Mouse (Mus musculus) T-helper 2 cell (primary cell): ENCODE data around the gene Cd40lg.

Experiments
- in situ Hi-C: fragments of 300-600 bp; cut with MboI, MseI; formaldehyde crosslinking; loops from one replicate; pipeline ENCODE4 v1.15.1; 2025; ENCODE audit warnings: high pct_unique_total_duplicates

Gene Cd40lg

GRCm38 (mm10) chrX:57211876-57212275, at the start of gene Cd40lg:
Cd40lg (plus strand) TSS chrX:57212143.
- in situ Hi-C loops, result loop anchor here (5.0 kb wide), 1 partner anchor 35 kb away; no protein-coding TSS in a partner anchor

- in situ Hi-C loops, result no loop called here
These were observed 45.4 kb upstream of the Cd40lg start for GRCm38 (mm10) chrX:57166549-57166948.

GRCm38 (mm10) chrX:57171269-57171668, 40.7 kb upstream of the Cd40lg start:
- in situ Hi-C loops, result no loop called here

DNA sequence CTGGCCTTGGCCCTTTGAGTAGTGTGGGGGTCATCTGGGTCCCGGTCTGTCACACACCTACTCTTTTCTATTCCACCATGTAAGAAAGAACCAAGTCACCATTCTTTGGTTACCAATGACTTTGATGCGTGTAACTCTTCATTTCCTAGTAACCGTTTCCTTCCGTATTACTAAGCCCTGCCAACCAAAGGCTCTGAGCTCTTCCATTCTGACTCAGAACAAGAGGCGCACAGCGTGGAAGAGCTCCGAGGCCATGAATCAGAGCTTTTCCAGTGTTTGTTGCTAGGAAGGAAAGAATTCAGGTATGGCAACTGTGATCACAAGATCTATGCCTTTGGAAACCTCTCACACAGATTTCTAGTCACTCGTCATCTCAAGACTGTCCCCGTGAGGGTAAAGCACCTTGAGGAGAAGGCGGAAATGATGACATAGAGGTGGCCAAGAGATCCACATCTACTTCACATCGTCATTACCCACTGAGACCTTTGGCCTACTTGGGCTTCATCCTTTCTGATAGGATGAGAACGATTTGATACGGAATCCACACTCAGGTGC, 34.6 kb upstream of the Cd40lg start:
- in situ Hi-C loops, result loop anchor here (5.0 kb wide), 1 partner anchor 35 kb away; the partner anchor contains the start of gene Cd40lg

GRCm38 (mm10) chrX:57182470-57182869, 29.5 kb upstream of the Cd40lg start:
- in situ Hi-C loops, result no loop called here

GRCm38 (mm10) chrX:57183359-57183758, 28.6 kb upstream of the Cd40lg start:
- in situ Hi-C loops, result no loop called here

- in situ Hi-C loops, result no loop called here
These were observed 24.6 kb upstream of the Cd40lg start for GRCm38 (mm10) chrX:57187301-57187700.

- in situ Hi-C loops, result no loop called here
These were observed 22.6 kb upstream of the Cd40lg start for GRCm38 (mm10) chrX:57189335-57189734.

GRCm38 (mm10) chrX:57196319-57196718, 15.6 kb upstream of the Cd40lg start:
- in situ Hi-C loops, result no loop called here

- in situ Hi-C loops, result no loop called here
These were observed 13.9 kb upstream of the Cd40lg start for GRCm38 (mm10) chrX:57198036-57198435.

DNA sequence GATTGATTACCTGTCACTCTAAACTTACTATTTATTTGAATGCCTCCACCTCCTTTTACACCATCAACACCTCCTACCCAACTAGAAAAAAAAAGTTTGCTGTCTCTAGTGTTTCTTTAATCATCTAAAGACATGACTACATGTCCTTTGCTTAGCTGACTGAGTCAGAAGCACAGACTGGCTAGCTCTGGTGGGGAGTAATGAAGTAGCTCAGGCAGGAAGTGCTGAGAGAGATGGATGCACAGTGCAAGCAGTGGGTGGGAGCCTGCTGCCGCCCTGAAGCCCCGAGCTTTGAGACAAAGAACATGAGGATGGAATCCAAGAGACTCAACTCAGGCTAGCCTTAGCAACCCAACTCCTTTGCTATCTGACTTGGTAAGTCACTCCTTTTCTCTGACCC, 11.5 kb upstream of the Cd40lg start:
- in situ Hi-C loops, result no loop called here

GRCm38 (mm10) chrX:57210591-57210990, 1.4 kb upstream of the Cd40lg start:
- in situ Hi-C loops, result loop anchor here (5.0 kb wide), 1 partner anchor 33 kb away; no protein-coding TSS in a partner anchor

- in situ Hi-C loops, result loop anchor here (5.0 kb wide), 1 partner anchor 36 kb away; no protein-coding TSS in a partner anchor
These were observed 919 bp downstream of the Cd40lg start for GRCm38 (mm10) chrX:57212862-57213261.

DNA sequence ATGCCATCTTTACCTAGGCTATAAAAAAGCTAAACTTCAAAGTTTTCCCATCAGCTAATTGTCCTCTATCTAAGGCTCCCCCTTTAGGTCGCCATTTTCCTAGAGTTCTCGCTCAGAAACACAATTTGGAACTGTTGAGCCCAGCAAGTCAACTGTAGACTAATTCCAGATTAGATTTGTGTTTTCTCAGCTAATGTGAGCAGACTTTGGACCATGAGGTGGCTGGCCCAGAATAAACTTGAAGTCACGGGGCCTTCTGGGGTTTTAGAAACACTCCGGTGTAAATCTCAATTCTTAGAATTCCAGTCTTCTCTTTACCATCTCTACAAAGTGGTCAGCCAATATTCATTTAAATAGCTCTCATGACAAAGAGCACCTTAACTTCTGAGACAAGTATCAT, 3.6 kb downstream of the Cd40lg start:
- in situ Hi-C loops, result no loop called here

DNA sequence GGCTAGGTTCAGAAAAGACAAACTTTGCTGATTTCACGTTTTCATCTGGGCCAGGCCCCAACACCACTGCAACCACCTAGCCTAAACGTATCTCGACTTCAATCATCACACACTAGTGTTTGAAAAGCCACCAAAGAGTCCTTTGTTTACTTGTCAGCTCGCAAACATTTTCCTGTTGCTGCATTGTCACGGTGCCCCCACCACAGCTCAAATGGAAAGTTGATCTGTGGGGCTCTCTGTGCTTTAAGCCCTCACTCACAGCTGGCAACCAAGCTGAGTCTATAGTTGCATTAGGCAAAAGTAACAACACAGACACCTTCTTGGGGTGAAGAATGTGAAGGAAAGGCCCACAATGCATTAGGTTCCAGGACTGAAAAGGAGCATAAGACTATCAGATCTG, 4.3 kb downstream of the Cd40lg start:
- in situ Hi-C loops, result no loop called here

DNA sequence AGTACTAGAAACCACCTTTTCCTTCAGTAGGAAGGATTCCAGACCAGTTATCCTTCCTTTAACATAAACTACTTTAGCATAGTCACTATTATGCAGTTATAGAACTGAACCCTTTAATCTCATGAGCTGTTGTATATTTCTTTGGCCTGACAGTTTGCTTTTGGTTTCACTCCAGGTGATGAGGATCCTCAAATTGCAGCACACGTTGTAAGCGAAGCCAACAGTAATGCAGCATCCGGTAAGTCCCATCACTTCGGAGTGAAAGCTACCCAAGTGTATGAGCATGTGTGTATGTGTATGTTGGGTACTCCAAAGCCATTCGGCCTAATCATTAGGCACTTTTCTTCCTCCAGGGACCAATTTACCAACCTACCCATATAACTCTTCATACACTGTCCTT, 7.6 kb downstream of the Cd40lg start:
- in situ Hi-C loops, result no loop called here

- in situ Hi-C loops, result no loop called here
These were observed 9.9 kb downstream of the Cd40lg start for GRCm38 (mm10) chrX:57221881-57222280.

DNA sequence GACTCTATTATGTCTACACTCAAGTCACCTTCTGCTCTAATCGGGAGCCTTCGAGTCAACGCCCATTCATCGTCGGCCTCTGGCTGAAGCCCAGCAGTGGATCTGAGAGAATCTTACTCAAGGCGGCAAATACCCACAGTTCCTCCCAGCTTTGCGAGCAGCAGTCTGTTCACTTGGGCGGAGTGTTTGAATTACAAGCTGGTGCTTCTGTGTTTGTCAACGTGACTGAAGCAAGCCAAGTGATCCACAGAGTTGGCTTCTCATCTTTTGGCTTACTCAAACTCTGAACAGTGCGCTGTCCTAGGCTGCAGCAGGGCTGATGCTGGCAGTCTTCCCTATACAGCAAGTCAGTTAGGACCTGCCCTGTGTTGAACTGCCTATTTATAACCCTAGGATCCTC, 11.4 kb downstream of the Cd40lg start:
- in situ Hi-C loops, result no loop called here

DNA sequence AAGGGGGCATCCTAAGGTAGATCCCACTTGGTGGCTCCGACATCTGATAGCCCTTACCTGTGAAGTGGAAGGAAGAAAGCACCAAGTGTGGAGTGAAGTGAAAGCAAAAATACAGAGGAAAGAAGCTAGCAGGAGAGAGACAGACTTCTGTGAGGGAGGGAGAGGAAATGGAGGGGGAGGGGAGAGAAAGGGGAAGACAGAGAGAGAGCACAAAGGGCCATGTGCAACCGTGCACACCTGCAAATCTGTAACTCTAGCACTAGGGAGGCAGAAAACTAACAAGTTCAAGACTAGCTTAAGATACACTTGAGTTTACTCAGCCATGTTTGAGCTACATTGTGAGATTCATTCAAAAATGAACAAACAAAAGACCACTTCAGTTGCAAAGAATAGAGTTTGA, 16.2 kb downstream of the Cd40lg start:
- in situ Hi-C loops, result loop anchor here (25.0 kb wide), 1 partner anchor 459 kb away; no protein-coding TSS in a partner anchor

- in situ Hi-C loops, result loop anchor here (25.0 kb wide), 1 partner anchor 454 kb away; no protein-coding TSS in a partner anchor
These were observed 21.7 kb downstream of the Cd40lg start for GRCm38 (mm10) chrX:57233596-57233995.

DNA sequence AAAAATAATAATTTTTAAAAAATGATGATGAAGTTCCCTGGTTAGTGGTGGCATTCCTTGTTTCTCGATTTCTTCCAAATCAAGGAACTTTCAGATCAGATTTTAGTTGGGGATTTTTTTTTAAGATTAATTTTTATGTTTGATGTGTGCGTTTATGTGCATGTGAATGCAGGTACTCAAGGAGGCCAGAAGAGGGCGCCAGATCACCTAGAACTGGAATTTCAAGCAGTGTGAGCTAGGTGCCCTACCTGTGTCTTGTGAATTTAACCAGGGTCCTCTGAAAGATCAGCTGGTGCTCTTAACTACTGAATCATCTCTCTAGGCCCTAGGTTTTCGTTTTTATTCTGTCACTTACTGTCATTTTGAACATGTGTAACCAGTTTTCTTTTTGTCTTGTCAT, 24.0 kb downstream of the Cd40lg start:
- in situ Hi-C loops, result loop anchor here (25.0 kb wide), 1 partner anchor 451 kb away; no protein-coding TSS in a partner anchor

- in situ Hi-C loops, result loop anchor here (25.0 kb wide), 1 partner anchor 449 kb away; no protein-coding TSS in a partner anchor
These were observed 26.6 kb downstream of the Cd40lg start for GRCm38 (mm10) chrX:57238572-57238971.

- in situ Hi-C loops, result loop anchor here (10.0 kb wide), 1 partner anchor 199 kb away; the partner anchor contains the start of gene Htatsf1
These were observed 41.5 kb downstream of the Cd40lg start for GRCm38 (mm10) chrX:57253329-57254055.
